ENCODE assay signal across 28 mouse cellular contexts in the genomic region with DNA sequence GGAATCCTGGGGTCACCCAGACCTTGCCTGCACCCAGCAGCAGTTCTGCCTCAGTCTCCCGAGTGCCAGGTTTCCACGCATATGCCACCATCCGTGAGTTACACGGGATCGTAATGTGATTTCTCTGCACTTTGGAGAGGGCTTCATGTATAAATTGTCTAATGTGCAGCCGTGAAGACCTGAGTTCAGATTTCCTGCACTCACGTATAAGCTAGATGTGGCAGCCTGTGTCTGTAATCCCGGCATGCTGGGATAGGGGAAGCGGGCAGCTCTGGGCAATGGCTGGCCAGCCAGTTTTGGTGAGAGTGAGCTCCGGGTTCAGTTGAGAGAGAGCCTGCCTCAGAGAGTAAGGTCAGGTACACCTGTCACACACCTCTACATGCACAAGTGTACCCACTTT. TPM values are rescaled to one million over a fixed set of nuclear protein-coding genes. Genes with fewer than 3 reads are reported as not detected.
DNase-seq lines count a peak whose midpoint lies in the region; ATAC-seq and TF ChIP-seq lines count a peak whose summit lies in the region.
"Had no signal": no experiment of that assay in that cellular context is flagged by ENCODE, and none has a peak within 500 bp of the region (broad histone marks: within the 10 kb centered on the region; RNA-seq: fewer than 3 reads in every experiment).

No protein-coding gene starts in this region.

- DNase-seq in heart, adult 11 months = peak; percentile 70
- DNase-seq in heart, postnatal 14 days = no peak
- DNase-seq in kidney, adult 8-10 months = no peak
- peak; percentile 7 for DNase-seq in stomach, postnatal 0 days (ENCODE audit: low spot score)
- DNase-seq in forebrain, embryonic 10.5 days (ENCODE audit: extremely low spot score, low spot score) = no peak
- DNase-seq: adrenal gland, adult 8-10 months; adrenal gland, postnatal 25 days; cerebellum, adult 11-12 months; cerebellum, adult 8-10 months; cerebellum, postnatal 10 days; cerebellum, postnatal 36 days; embryo, embryonic 11 days; gastrocnemius, postnatal 10 days; heart, adult 2 months; heart, postnatal 10 days; heart, postnatal 4 days had no signal

- H3K4me3 ChIP-seq in kidney, embryonic 15.5 days (replicated peaks) = no peak overlapping the region
- H3K4me3 ChIP-seq in stomach, embryonic 14.5 days (ENCODE audit: low read depth, low read length) = no peak overlapping the region
- no peak overlapping the region for H3K4me3 ChIP-seq in stomach, postnatal 0 days (ENCODE audit: low read depth, low read length)
- H3K4me3 ChIP-seq in forebrain, embryonic 10.5 days = no peak overlapping the region
- H3K4me3 ChIP-seq: embryonic facial prominence, embryonic 10.5 days; embryonic facial prominence, embryonic 13.5 days; erythroblast, embryonic 14.5 days; forebrain, embryonic 13.5 days; heart, adult 2 months; heart, embryonic 12.5 days; heart, embryonic 15.5 days had no signal

- H3K27me3 ChIP-seq in kidney, embryonic 15.5 days = no peaks in the 10 kb centered on the region
- no peaks in the 10 kb centered on the region for H3K27me3 ChIP-seq in stomach, embryonic 14.5 days (ENCODE audit: control insufficient read depth, insufficient read depth, low read length)
- H3K27me3 ChIP-seq in stomach, postnatal 0 days (ENCODE audit: control insufficient read depth, insufficient read depth, low read length) = no peaks in the 10 kb centered on the region
- no peaks in the 10 kb centered on the region for H3K27me3 ChIP-seq in forebrain, embryonic 10.5 days (ENCODE audit: poor library complexity, severe bottlenecking)
- H3K27me3 ChIP-seq: embryonic facial prominence, embryonic 13.5 days; forebrain, embryonic 13.5 days; heart, embryonic 12.5 days; heart, embryonic 15.5 days had no signal

- intact Hi-C loops in heart, postnatal 14 days (cut with DNase I) = no loop called here

- 0 out of 2 replicates have a peak, but pooled peaks cover 4% of the 10 kb centered on the region for H3K4me1 ChIP-seq in kidney, embryonic 15.5 days
- H3K4me1 ChIP-seq in stomach, embryonic 14.5 days (ENCODE audit: control insufficient read depth, insufficient read depth, low read length) = no peaks in the 10 kb centered on the region
- no peaks in the 10 kb centered on the region for H3K4me1 ChIP-seq in stomach, postnatal 0 days (replicated peaks; ENCODE audit: control insufficient read depth, insufficient read depth)
- no peaks in the 10 kb centered on the region for H3K4me1 ChIP-seq in forebrain, embryonic 10.5 days
- H3K4me1 ChIP-seq: embryonic facial prominence, embryonic 10.5 days; forebrain, embryonic 13.5 days; heart, embryonic 12.5 days; heart, embryonic 15.5 days had no signal

- no peak overlapping the region for H3K9ac ChIP-seq in kidney, embryonic 15.5 days
- H3K9ac ChIP-seq in stomach, embryonic 14.5 days (replicated peaks; ENCODE audit: low read depth, low read length) = no peak overlapping the region
- H3K9ac ChIP-seq in stomach, postnatal 0 days (ENCODE audit: low read length) = no peak overlapping the region
- H3K9ac ChIP-seq: embryonic facial prominence, embryonic 13.5 days; forebrain, embryonic 13.5 days; heart, embryonic 12.5 days; heart, embryonic 15.5 days; hindbrain, embryonic 14.5 days had no signal

- no peaks in the 10 kb centered on the region for H3K9me3 ChIP-seq in kidney, embryonic 15.5 days (replicated peaks)
- no peaks in the 10 kb centered on the region for H3K9me3 ChIP-seq in stomach, embryonic 14.5 days (ENCODE audit: control insufficient read depth, low read depth, low read length)
- no peaks in the 10 kb centered on the region for H3K9me3 ChIP-seq in stomach, postnatal 0 days (ENCODE audit: control insufficient read depth, low read length)
- H3K9me3 ChIP-seq in forebrain, embryonic 10.5 days = no peaks in the 10 kb centered on the region
- H3K9me3 ChIP-seq: embryonic facial prominence, embryonic 10.5 days; embryonic facial prominence, embryonic 13.5 days; forebrain, embryonic 13.5 days; heart, embryonic 12.5 days; heart, embryonic 15.5 days had no signal

- H3K27ac ChIP-seq in kidney, embryonic 15.5 days = 0 out of 2 replicates have a peak overlapping the region, but pooled peaks have one; percentile 7
- H3K27ac ChIP-seq in stomach, embryonic 14.5 days (ENCODE audit: low read length) = peak overlapping the region; percentile 33; the same call in 1 of the 2 replicates
- H3K27ac ChIP-seq in stomach, postnatal 0 days (replicated peaks) = 0 out of 2 replicates have a peak overlapping the region, but pooled peaks have one; percentile 9
- no peak overlapping the region for H3K27ac ChIP-seq in forebrain, embryonic 10.5 days
- H3K27ac ChIP-seq: embryonic facial prominence, embryonic 10.5 days; embryonic facial prominence, embryonic 13.5 days; forebrain, embryonic 13.5 days; heart, adult 2 months; heart, embryonic 15.5 days; hindbrain, embryonic 14.5 days; hindbrain, postnatal 0 days had no signal

- no peak for TF ChIP-seq EP300 in stomach, postnatal 0 days (optimal IDR thresholded peaks at IDR 0.05)

- H3K36me3 ChIP-seq in kidney, embryonic 15.5 days = peaks cover 48% of the 10 kb centered on the region
- peaks cover 9% of the 10 kb centered on the region; the same call in 1 of the 2 replicates for H3K36me3 ChIP-seq in stomach, embryonic 14.5 days (ENCODE audit: control insufficient read depth, insufficient read depth, low read length)
- peaks cover under 1% of the 10 kb centered on the region; the same call in 1 of the 2 replicates for H3K36me3 ChIP-seq in stomach, postnatal 0 days (ENCODE audit: control insufficient read depth, insufficient read depth, low read length)
- peaks cover 61% of the 10 kb centered on the region for H3K36me3 ChIP-seq in forebrain, embryonic 10.5 days (replicated peaks)
- H3K36me3 ChIP-seq: heart, embryonic 15.5 days had no signal

- H3K4me2 ChIP-seq in kidney, embryonic 15.5 days = no peak overlapping the region
- no peak overlapping the region for H3K4me2 ChIP-seq in stomach, embryonic 14.5 days (replicated peaks; ENCODE audit: low read depth, low read length)
- no peak overlapping the region for H3K4me2 ChIP-seq in stomach, postnatal 0 days (replicated peaks; ENCODE audit: low read depth)
- H3K4me2 ChIP-seq: embryonic facial prominence, embryonic 13.5 days; forebrain, embryonic 13.5 days; heart, embryonic 12.5 days; heart, embryonic 15.5 days; hindbrain, embryonic 14.5 days had no signal

- WGBS in kidney, embryonic 15.5 days = 91% methylated on average over 10 of the region's 10 CpGs
- 93% methylated on average over 10 of the region's 10 CpGs for WGBS in stomach, embryonic 14.5 days
- 90% methylated on average over 10 of the region's 10 CpGs for WGBS in stomach, postnatal 0 days
- WGBS in forebrain, embryonic 10.5 days = 93% methylated on average over 10 of the region's 10 CpGs

- ATAC-seq in kidney, embryonic 15.5 days (replicated peaks; ENCODE audit: low FRiP score) = no peak
- no peak for ATAC-seq in stomach, embryonic 14.5 days (ENCODE audit: insufficient number of reproducible peaks, insufficient read depth, low FRiP score, low read depth)
- no peak for ATAC-seq in stomach, postnatal 0 days (ENCODE audit: low FRiP score, low TSS enrichment)
- ATAC-seq: activated CD4-positive, CD25-positive, alpha-beta regulatory T cell, adult 4 months; forebrain, embryonic 13.5 days; forebrain, embryonic 16.5 days; hindbrain, postnatal 0 days had no signal

- no peak for TF ChIP-seq CTCF in stomach, postnatal 0 days (IDR thresholded peaks at IDR 0.05; ENCODE audit: low read depth)

RNA-seq across cellular contexts. Expression of a gene that starts 22.0 kb away (rescaled TPM):
- total RNA-seq in heart, postnatal 14 days (2021) = 1 to 10 TPM; 6.1 to 6.7 TPM
- polyA plus RNA-seq in kidney, embryonic 15.5 days (2015; fragmentation: Nextera tagmentation; extraction: Ambion mirVana) = 29.1 and 31.7 TPM in 2 replicates
- 24.2 and 29.9 TPM in 2 replicates for polyA plus RNA-seq in stomach, embryonic 14.5 days (2014; fragmentation: Nextera tagmentation; extraction: Ambion mirVana)
- 10.0 and 10.2 TPM in 2 replicates for polyA plus RNA-seq in stomach, postnatal 0 days (2015; fragmentation: Nextera tagmentation; extraction: Ambion mirVana)
- polyA plus RNA-seq in forebrain, embryonic 10.5 days (2016; fragmentation: Nextera tagmentation; extraction: Ambion mirVana) = 29.9 and 32.0 TPM in 2 replicates
- polyA plus RNA-seq: erythroblast, embryonic 14.5 days had no signal

RNA-seq across cellular contexts. Expression of a gene that starts 23.2 kb away (rescaled TPM):
- 1 to 10 TPM; 7.6 to 8.5 TPM for total RNA-seq in heart, postnatal 14 days (2021)
- 11.7 and 11.8 TPM in 2 replicates for polyA plus RNA-seq in kidney, embryonic 15.5 days (2015; fragmentation: Nextera tagmentation; extraction: Ambion mirVana)
- 15.4 and 16.1 TPM in 2 replicates for polyA plus RNA-seq in stomach, embryonic 14.5 days (2014; fragmentation: Nextera tagmentation; extraction: Ambion mirVana)
- polyA plus RNA-seq in stomach, postnatal 0 days (2015; fragmentation: Nextera tagmentation; extraction: Ambion mirVana) = 10.1 and 11.1 TPM in 2 replicates
- polyA plus RNA-seq in forebrain, embryonic 10.5 days (2016; fragmentation: Nextera tagmentation; extraction: Ambion mirVana) = 15.8 and 17.7 TPM in 2 replicates

RNA-seq across cellular contexts. Expression of a gene that starts 39.5 kb away (rescaled TPM):
- 10 to 100 TPM; 38.3 to 41.2 TPM for total RNA-seq in heart, postnatal 14 days (2021)
- polyA plus RNA-seq in kidney, embryonic 15.5 days (2015; fragmentation: Nextera tagmentation; extraction: Ambion mirVana) = 286 and 301 TPM in 2 replicates
- 271 and 280 TPM in 2 replicates for polyA plus RNA-seq in stomach, embryonic 14.5 days (2014; fragmentation: Nextera tagmentation; extraction: Ambion mirVana)
- 114 and 133 TPM in 2 replicates for polyA plus RNA-seq in stomach, postnatal 0 days (2015; fragmentation: Nextera tagmentation; extraction: Ambion mirVana)
- 434 and 448 TPM in 2 replicates for polyA plus RNA-seq in forebrain, embryonic 10.5 days (2016; fragmentation: Nextera tagmentation; extraction: Ambion mirVana)

RNA-seq across cellular contexts. Expression of a gene that starts 51.9 kb away (rescaled TPM):
- total RNA-seq in heart, postnatal 14 days (2021) = 1 to 10 TPM; 3.8 to 4.1 TPM
- 3.5 and 3.6 TPM in 2 replicates for polyA plus RNA-seq in kidney, embryonic 15.5 days (2015; fragmentation: Nextera tagmentation; extraction: Ambion mirVana)
- 3.1 and 3.6 TPM in 2 replicates for polyA plus RNA-seq in stomach, embryonic 14.5 days (2014; fragmentation: Nextera tagmentation; extraction: Ambion mirVana)
- 3.6 and 3.8 TPM in 2 replicates for polyA plus RNA-seq in stomach, postnatal 0 days (2015; fragmentation: Nextera tagmentation; extraction: Ambion mirVana)
- polyA plus RNA-seq in forebrain, embryonic 10.5 days (2016; fragmentation: Nextera tagmentation; extraction: Ambion mirVana) = 3.9 and 4.2 TPM in 2 replicates
- polyA plus RNA-seq: erythroblast, embryonic 14.5 days had no signal

RNA-seq across cellular contexts. Expression of a gene that starts 55.9 kb away (rescaled TPM):
- 10 to 100 TPM; 16.5 to 19.8 TPM for total RNA-seq in heart, postnatal 14 days (2021)
- polyA plus RNA-seq in kidney, embryonic 15.5 days (2015; fragmentation: Nextera tagmentation; extraction: Ambion mirVana) = 0.69 and 0.71 TPM in 2 replicates
- polyA plus RNA-seq in stomach, embryonic 14.5 days (2014; fragmentation: Nextera tagmentation; extraction: Ambion mirVana) = 1.5 and 2.0 TPM in 2 replicates
- polyA plus RNA-seq in stomach, postnatal 0 days (2015; fragmentation: Nextera tagmentation; extraction: Ambion mirVana) = 3.7 and 4.0 TPM in 2 replicates
- polyA plus RNA-seq in forebrain, embryonic 10.5 days (2016; fragmentation: Nextera tagmentation; extraction: Ambion mirVana) = 0.59 and 0.66 TPM in 2 replicates
- polyA plus RNA-seq: erythroblast, embryonic 14.5 days had no signal

Comparison
In these comparisons a context has a peak if more than half of its experiments do, and no peak if none do; other contexts are left out.
1. DNase-seq: peak in heart, adult 11 months (single experiment) and stomach, postnatal 0 days (single experiment); none in heart, postnatal 14 days (0 of 2), kidney, adult 8-10 months (0 of 2) and forebrain, embryonic 10.5 days (single experiment).